Mouse (Mus musculus) frontal cortex, adult 2 months (tissue): ENCODE results near the gene Brinp2. TPM values are rescaled to one million over a fixed set of nuclear protein-coding genes. Genes with fewer than 3 reads are reported as not detected.

Experiments
- DNase-seq, 2 experiments: peaks; one replicate each; pipeline ENCODE4 v3.0.0; 2022; ENCODE audit warnings: low spot score in 1 of 2; ENCODE audit errors: extremely low spot score in 1 of 2
- polyA plus RNA-seq: library from polyadenylated mRNA; depleted of rRNA; stranded (reverse); fragments of >200 nt; gene quantifications from 2 replicates; pipeline ENCODE4 v1.2.3, GENCODE M21; 2012; rRNA removed

Brinp2 gene
- polyA plus RNA-seq, 1 experiment, result 69.5 TPM

GRCm38 (mm10) chr1:158227239-158227638, 128.9 kb downstream of the Brinp2 start:
- no peak for DNase-seq

GRCm38 (mm10) chr1:158226689-158227088, 129.4 kb downstream of the Brinp2 start:
- no peak for DNase-seq

GRCm38 (mm10) chr1:158221048-158221447, 135.1 kb downstream of the Brinp2 start:
- no peak for DNase-seq

- DNase-seq, result no peak
Observed at GRCm38 (mm10) chr1:158220148-158220547, 136.0 kb downstream of the Brinp2 start.

- no peak for DNase-seq
Observed at GRCm38 (mm10) chr1:158218750-158219149, 137.4 kb downstream of the Brinp2 start.

GRCm38 (mm10) chr1:158218294-158218693, 137.8 kb downstream of the Brinp2 start:
- no peak for DNase-seq

- DNase-seq, result no peak
Observed at GRCm38 (mm10) chr1:158215581-158215980, 140.5 kb downstream of the Brinp2 start.

- DNase-seq, result peak in 1 of 2 experiments; percentile 70
Observed at GRCm38 (mm10) chr1:158214743-158215142, 141.4 kb downstream of the Brinp2 start.

GRCm38 (mm10) chr1:158213736-158214135, 142.4 kb downstream of the Brinp2 start:
- DNase-seq, result no peak

- DNase-seq, result no peak
Observed at GRCm38 (mm10) chr1:158207620-158208019, 148.5 kb downstream of the Brinp2 start.

- DNase-seq, result no peak
Observed at GRCm38 (mm10) chr1:158202932-158203331, 153.2 kb downstream of the Brinp2 start.

Other genes with a start within 250 kb of the Brinp2 start
- gene Astn1, start 5.9 kb upstream of the Brinp2 start, polyA plus RNA-seq, result 76.1 and 83.3 TPM in 2 replicates